Mouse (Mus musculus) cerebellum, adult 11-12 months (tissue): ENCODE measurements around the gene Fbxo7.

ENCODE experiments used
- DNase-seq: peaks from one replicate; pipeline ENCODE4 v3.0.0; 2022

Gene Fbxo7

GRCm38 (mm10) chr10:86093109-86094035 lies 71.6 kb downstream of the Fbxo7 start:
- DNase-seq: no peak

GRCm38 (mm10) chr10:86098363-86098762 lies 76.6 kb downstream of the Fbxo7 start:
- DNase-seq: no peak

DNA sequence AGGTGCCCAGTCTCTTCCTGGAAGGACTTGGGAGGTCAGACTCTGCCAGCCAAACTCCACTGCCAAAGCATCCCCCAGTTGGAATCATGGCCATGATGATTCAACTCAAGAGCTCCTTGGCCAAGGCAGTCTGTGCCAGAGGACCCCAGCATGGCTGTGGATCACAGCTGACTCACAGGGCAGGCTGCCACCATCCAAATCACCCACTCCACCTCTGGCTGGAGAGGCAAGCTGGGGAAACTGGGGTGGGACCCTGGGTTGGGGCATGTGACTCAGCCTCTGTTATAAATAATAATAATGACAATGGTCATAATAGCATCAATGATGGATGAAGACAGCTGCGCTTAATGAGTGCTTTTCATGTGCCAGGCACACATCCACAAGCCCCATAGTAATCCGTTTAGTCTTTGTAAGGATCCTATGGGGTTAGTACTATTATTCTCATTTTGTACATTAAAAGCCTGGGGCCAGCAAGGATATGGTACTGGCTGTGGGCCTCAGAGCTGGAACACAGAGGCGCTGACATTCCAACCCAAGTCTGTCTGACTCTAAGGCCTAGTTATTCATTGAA lies 78.6 kb downstream of the Fbxo7 start:
- DNase-seq: no peak
